Mouse (Mus musculus): ENCODE data around the gene Ppp3ca.
A peak's percentile ranks its signal among the peaks of the same experiment; 100 is the strongest.

Gene Ppp3ca

DNA sequence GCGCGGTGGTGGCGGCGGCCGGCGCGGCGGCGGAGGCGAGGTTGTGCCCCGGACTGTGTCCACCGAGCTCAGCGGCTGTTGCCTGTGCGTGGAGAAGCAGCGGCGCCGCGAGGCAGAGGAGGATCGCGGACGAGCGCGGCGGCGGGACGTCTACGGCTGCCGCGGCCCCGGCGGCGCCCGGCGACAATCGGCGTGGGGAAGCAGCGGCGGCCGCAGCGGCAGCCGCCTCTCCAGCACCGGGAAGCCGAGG, at the start of gene Ppp3ca:
Gene Ppp3ca, plus strand, starts transcription at position 15 of the 250 bp plus-strand sequence.
- DNase-seq (ENCODE audit: low read depth): no peak

DNA sequence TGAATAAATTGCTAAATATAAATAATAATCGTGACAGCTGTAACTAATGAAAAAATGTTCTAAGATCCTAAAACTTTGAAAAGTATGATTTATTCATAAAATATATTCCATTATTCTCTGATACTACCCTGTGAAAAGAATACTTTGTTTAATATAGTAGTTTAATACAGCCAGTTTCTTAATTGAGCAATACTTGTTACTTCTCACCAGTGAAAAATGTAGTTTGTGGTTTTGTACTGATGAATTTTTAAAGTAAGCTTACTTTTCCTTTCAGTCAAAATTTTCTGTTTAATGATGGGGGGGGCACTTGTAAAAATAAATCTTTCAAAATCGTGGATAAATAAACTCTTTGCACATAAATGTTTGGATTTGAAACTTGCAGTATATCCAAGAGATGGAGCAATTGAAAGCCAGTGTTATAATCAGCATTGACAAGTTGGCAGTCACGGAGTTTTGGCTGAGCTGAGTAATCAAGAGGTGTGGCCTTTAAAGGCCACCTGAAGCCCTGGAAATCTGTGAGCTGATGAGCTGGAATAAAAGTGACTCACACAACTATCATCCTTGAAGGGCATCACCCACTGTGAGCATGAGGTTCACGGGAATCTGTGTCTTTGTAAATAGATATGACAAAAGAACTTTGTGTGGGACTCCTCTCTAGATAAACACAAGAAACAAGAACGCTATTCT, 29.2 kb upstream of the Ppp3ca start:
- no peak for DNase-seq (ENCODE audit: low read depth)

DNA sequence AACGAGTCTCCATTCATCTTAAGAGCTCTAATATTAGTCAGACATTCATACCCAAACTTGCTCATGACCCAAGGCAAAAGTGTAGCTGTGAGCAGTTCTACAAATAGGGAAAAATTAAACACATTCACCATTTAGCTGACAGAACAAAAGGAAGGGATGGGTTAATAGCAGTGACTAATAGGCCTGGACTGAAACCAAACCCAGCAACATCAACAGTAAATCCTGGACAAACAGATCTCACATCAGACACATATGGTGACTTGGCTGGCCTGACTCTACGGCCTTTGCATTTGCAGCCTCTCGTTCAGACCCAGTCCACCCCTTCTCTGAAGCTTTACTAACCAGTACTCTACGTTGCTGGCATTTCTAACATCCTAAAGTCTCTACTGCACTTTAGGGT, 19.0 kb upstream of the Ppp3ca start:
- no peak for DNase-seq (ENCODE audit: low read depth)

DNA sequence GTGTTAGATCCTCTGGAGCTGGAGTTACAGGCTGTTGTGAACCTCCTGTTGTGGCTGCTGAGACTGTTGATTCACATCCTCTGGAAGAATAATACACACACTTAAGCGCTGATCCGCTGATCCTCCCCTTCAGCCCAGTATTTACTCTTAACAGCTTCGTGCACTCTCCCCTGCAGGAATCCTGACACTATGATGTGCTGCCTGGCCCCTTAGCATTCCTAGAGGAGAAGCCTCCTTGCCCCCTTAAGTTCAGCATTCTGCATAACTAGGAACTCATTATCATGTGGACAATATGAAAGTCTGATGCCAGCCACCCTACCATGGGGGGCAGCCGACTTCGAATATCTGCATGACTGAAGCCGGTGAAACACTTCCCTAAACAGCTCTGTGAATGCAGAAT, 18.4 kb upstream of the Ppp3ca start:
- no peak for DNase-seq (ENCODE audit: low read depth)

DNA sequence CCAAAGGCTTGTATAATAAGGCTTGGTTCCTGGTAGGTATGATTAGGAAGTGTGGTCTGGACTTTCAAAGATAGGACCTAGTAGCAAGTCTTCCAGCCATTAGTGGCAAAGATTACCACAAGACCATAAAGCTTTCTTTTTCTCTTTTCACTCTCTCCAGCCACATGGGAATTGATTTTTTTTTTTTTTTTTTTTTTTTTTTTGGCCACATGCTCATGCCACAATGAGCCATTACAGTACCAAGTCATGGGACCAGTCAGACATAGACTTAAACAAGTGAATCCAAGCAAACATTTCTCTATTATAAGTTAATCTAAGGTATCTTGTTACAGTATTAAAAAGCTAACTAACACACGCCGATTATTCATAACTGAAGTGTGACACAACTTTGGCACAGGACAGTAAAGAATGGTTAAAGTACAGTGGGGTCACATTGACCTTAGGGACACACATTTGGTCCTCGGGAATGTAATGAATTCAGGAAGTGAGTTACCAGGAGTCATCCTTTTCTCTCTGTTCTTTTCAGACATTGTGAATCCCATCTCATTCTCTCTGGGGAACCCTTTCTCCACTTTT, 13.4 kb upstream of the Ppp3ca start:
- no peak for DNase-seq (ENCODE audit: low read depth)

DNA sequence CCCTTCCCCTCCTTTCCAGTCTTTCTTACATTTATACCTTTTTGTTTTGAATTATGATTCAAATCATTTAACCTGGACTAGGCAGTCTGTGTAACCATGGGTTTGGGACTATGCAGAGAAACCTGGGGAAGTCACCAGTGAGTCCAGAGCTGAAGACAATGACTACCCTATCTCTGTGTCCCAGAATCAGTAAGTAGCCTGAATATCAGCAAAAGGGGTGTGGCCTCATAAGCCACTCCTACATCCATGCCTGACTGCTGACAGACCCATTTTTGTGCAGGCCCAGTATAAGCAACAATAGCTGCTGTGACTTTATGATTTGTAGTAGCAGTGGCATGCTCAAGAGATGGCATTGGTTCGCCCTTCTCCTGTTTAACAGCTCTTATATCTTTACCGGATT, 11.2 kb upstream of the Ppp3ca start:
- peak; percentile 32 for DNase-seq (ENCODE audit: low read depth)

DNA sequence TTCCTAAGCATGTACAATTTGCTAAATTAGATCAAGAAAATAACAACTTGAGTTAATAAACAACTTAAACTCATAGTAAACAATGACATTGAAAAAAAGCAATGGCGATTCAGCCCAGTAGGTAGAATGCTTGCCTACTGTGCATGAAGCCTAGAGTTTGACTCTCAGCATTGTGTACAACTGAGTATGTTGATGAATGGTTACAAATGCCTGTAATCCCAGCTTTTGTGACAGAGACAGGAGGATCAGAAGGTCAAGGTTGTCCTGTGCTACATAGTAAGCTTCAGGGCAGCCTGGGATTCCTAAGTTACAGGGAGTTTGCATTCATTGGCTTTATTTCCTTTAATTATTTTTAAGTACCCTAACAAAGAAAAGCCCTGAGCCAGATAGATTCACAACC, 4.8 kb upstream of the Ppp3ca start:
- DNase-seq (ENCODE audit: low read depth): no peak

DNA sequence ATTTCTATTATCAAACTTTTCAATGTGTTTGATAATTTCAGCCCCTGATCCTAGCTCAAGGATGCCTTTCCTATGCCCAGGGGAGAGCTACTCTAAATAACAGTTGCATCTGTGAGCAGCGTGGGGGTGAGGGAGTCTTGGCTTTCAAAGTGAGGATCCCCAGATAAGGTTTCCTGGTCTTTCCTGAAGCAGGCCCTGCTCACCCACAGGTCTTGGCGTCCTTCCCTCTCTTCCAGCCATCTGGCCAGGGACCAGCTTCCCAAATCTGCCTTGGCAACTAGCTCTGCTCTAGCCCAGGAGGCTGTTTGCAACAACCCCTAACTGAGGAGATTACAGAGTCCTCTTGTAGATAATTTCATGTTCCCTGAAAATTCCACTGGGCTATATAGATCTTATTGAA, 1.9 kb upstream of the Ppp3ca start:
- no peak for DNase-seq (ENCODE audit: low read depth)

DNA sequence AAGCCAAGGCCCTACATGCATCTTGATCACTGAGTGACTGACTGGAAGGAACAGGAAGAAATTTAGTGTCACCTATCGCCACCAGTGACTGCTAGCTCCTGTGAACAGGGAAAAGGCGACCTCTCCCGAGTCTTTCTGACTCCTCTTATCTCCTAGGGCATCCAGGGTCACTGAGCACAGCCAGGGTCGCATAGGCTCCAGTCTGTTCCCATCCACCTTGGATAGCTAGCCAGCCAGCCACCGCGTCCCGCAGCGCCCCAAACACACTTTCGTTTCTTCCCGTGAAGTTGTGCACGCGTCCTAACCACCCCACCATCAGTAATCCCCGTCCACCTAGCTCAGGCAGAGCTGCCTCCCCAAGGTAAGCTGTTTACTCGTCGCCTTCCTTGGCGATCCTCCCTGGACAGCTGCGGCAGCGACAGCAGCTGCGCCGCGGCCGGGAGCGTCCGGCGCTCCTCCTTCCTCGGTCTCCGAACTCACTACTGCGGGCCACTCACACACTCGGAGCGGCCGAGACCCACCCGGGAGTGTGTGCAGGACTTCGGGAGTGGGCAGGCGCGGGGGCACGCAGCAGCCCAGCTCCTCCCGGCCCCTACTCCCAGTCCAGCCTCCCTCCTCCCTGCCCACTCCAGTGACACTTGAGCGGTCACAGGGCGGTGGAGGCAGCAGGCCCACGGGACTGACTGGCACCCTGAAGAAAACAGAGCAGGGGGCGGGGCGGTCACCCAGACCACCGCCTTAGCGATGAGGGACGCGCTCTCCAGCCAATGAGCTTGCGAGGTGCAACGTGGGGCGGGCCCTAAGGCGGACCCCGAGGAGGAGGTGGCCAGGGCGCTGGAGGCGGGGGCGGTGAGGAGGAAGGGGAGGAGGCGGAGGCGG, 454 bp upstream of the Ppp3ca start:
- DNase-seq (ENCODE audit: low read depth): peak; percentile 91

DNA sequence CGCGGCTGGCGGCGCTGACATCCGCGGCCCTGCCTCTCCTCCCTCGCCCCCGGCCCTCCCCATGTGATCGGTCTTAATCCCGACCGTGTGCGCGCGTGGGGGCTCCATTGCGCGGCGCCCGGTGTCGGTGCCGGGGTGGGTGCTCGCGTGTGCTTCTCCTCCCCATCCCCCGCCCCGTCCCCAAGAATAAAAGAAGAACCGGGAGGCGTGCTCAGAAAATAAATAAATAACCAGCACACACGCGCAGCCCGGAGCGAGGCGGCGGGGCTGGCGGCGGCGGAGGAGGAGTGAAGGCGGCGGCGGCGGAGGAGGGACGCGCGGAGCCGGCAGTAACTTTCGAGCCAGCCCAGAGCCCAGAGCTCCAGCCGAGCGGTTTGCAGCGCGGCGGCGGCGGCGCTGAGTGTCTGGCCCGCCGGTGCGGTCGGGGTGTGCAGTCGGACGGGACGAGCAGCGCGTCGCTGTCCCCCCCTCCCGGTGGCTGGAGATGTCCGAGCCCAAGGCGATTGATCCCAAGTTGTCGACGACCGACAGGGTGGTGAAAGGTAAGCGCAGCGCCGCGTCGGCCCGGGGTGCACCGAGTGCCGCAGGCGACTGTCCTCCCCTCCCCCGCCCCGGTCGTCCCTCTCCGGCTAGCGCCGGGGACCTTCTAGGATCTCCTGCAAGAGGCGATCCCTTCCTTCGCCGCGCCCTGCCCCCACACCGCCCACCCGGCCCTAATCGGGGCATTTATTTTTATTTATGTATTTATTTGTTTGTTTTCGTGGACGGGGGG, 622 bp downstream of the Ppp3ca start:
- peak; percentile 38 for DNase-seq (ENCODE audit: low read depth)

DNA sequence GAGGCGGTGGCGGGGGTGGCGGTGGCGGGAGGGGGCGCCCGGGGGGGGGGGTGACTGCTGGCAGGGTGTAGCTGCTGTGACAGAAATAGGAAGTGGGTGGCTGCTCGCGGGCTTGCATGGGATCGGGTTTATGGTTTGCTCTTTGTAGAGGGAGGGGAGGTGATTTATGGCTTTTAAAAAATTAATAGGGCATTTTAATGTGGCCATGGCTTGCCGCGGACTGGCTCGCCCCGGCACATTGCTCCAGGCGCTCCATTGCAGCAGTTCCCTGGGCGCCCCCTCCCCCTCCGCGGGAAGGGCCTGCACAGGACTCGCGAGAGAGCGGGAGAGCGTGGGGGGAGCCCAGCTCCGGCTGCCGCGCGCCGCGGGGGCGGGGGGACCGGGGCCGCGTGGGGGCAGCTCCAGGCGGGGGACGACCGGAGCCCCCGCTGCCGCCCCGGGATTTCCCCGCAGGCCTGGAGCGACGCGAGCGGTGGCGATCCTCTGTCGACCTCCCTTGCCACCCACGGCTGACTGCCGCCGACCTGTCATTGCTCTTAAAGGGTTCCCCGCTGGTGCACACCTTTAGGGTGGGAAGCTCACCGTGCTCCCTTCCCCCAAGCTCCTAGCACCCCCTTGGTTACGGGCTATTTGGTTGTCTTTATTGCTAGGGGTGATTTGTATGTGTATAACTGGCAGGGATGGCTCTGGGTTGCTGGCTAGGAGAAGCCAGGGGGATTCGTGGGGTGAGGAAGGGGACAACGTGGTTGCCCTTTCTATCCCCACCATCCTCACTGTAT, 1.4 kb downstream of the Ppp3ca start:
- peak; percentile 28 for DNase-seq (ENCODE audit: low read depth)

DNA sequence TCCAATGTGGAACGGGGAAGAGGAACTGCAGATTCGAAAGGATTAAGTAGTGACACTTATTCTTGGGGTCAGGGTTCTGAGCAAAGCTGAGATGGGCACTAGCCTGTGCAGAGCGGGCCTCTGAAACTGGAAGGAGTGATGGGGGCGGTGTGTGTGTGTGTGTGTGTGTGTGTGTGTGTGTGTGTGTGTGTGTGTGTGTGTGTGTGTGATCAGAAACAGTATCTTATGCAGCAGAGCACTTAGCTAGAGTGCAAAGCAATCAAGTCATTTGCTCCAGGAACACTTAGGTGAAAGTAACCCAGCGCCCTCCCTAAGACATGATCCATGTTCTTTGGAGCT, 2.0 kb downstream of the Ppp3ca start:
- DNase-seq (ENCODE audit: low read depth): no peak

DNA sequence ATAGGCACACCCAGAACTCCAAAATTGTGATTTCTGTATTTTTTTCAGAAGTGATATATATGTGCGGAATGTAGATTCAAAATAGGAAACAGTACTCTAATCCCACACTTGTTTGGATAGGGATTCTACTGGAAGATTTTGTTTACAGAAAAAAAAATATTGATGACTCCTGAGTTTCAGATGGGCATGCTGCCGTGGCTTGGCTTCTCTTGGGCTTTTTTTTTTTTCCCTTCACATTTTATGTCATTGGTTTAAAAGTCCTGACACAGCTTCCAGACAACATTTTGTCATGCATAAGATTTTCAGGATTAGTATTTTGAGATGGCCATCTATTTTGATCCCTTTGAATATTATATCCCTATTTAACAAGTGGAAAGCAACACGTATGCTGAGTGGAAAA, 2.9 kb downstream of the Ppp3ca start:
- no peak for DNase-seq (ENCODE audit: low read depth)

DNA sequence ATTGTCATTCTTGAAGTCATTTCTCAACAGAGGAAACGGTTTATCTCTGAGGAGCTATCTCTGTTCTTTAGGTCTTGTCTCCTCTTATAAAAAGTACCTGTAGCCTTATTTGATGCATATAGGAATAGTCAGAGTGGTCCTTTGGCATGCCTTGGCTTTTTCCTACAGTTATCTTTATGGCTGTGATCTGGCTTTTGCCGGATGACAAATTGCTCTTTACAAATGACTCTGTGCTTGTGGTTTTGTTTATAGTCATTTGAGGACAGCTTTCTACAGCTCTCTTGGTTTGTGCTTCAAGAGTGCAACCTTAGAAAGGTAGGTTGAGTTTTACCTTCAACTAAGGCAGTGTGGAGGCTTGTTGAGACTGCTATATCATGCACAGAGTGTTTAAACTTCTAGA, 3.4 kb downstream of the Ppp3ca start:
- no peak for DNase-seq (ENCODE audit: low read depth)

DNA sequence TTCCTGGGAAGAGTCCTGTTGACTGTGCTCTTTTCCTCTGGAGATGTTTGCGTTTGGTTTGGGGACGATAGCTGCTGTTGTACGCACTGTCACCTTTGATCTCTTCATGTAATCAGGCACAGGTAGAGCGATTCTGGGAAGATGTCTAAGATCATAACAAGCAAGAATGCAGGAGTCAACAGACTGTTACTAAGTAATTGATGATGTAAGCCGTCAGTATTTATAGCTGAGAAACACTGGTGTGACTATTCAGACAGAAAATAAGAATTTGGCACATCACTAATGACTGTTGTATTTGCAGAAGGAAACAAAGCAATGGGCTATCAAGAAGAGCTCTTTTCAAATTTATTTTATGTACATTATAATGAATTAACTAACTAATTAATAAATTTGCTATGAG, 4.6 kb downstream of the Ppp3ca start:
- DNase-seq (ENCODE audit: low read depth): no peak

DNA sequence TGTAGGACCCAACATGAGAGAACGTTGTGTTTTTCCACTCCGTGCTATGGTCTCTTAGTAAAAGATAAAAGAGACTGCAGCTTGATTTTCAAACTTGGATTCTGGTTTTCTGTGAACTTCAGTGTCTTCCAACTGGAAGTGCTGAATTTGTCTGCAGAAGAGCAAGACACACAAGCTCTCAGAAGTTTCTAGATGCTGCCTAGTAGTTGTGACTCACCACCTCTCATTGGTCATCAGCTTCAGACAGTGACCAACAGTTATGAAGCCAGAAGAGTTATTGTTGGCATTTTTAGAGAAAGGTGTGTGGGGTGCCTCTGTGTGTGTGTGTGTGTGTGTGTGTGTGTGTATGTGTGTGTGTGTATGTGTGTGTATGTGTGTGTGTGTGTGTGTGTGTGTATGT, 7.1 kb downstream of the Ppp3ca start:
- DNase-seq (ENCODE audit: low read depth): no peak

DNA sequence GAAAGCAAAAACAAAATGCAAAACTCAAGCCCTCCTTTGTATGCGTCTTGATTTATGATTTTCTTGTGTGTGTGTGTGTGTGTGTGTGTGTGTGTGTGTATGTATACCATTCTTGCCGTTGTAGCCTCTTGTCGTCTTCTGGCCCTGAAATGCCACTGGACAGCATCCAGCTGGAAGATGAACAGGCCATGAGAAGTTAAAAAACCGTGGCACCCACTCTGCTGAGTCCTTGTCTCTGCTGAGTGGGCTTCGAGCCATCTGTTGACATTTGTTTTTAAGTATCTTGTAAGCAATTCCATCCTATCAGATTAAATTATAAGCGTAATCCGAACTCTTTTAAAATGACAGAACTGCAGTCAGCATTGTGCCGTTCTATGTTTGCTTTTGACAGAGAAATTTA, 8.5 kb downstream of the Ppp3ca start:
- no peak for DNase-seq (ENCODE audit: low read depth)

DNA sequence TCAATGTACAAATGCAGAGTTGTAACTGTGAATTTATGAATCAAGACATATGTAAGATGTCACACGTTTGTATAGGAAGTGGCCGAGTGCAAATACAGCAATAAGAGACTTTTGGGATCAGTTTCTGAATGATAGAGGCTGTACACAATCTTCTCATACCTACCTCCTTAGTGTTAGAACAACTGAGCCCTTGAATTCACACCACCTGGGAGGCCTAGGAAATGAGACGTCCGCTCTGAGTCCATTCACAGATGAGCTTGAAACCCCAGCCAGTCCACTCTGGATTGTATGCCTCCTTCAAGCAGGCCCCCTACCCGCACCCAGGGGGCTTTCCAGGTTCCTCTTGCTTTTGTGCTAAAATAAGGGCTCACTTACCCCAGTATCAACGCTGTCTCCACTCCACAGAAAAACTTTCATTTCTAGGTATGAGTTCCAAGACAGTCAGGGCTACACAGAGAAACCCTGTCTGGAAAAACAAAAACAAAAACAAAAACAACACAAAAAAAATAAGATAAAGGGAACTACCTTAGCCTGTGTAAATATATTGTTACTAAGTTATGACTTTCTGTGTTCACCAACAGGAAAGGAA, 10.1 kb downstream of the Ppp3ca start:
- no peak for DNase-seq (ENCODE audit: low read depth)

DNA sequence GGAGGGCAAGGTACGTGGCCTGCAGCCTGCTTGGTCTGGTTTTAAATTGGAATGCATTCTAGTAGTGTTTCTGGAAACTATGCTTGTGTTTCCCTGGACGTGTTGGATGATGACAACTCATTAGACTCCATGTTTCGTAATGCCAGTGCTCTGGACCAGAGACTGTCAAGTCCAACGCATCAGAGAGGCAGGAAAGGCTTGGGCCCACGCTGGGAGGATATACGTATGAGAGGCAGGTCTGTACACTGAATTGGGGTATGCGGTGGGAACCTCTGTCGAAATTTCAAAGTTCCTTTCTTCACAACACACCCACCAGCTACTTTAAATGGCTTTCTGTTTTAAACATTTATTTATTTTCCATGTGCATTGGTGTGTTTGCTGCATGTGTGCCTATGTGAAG, 12.3 kb downstream of the Ppp3ca start:
- DNase-seq (ENCODE audit: low read depth): no peak

DNA sequence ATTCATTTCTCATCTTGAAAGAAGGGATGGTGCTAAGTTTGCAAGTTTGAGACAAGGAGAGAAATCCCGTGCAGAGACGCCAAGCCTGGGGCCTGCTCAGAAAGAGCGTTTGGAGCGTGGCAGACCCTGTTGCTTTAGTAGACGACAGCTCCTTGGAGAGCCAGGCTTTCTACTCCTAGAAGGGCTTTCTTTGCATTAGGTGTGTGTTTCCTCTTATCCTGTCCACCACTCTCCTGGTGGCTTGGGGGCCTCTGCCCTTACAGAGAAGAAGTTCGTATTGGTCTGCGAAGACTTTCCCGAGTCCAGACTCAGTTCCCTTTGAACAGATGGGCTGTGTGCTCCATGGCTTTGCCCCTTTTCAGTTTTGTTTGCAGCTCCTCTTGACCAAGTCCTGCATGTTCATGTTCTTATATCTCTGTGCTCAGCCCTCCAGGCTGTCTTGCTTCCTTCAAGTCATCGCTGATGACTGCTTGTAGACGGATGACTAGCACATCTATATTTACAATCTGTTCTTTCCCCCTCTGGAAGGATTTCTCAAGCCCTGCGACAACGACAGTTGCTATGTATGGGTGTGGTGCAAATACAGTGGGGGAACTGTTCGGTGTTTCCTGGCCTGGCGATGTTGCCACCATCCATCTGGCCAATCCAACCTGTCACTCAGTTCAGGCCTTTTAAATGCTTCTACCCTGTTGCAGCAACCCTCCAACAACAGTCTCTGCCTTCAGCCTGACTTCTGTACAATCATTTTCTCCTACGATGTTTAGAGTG, 14.5 kb downstream of the Ppp3ca start:
- no peak for DNase-seq (ENCODE audit: low read depth)

DNA sequence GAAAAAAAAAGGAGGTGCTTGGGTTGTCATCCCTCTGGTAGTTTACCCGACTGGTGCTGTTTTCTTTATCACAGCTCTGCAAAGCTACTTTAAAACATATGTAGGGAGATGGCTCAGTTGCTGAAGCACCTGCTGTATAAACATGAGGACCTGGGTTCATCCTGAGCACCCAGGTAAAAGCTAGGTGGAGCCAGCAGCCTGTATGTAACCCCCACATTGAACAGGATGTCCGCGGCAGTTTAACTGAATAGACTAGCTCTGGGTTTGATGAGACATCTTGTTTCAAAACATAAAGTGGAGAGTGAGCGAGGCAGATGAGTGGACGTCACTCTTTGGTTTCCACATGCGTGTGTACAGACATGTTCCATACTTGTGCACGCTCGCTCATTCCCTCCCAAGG, 16.5 kb downstream of the Ppp3ca start:
- no peak for DNase-seq (ENCODE audit: low read depth)

Data from c-Kit-positive CD71-positive TER-119-negative erythroid progenitor cells, embryonic 14.5 days (primary cell).